Mouse (Mus musculus) hindbrain, embryonic 12.5 days (tissue): ENCODE data around the gene Dlx2. TPM values are rescaled to one million over a fixed set of nuclear protein-coding genes. Genes with fewer than 3 reads are reported as not detected.

ENCODE experiments used
- ATAC-seq: fragments of 200-750 bp; cut with Nextera tagmentation; 2 replicates; pipeline ENCODE4 v1.8.0; 2017; ENCODE audit warnings: moderate TSS enrichment; ENCODE audit not compliant: low FRiP score
- H3K27ac ChIP-seq: fragments of 300-500 bp; sonication (generic); 2 replicates; pipeline ENCODE4 v1.5.1; 2016; ENCODE audit warnings: mild to moderate bottlenecking
- H3K27me3 ChIP-seq: fragments of 300-500 bp; sonication (generic); 2 replicates; pipeline ENCODE4 v1.6.1; 2016; ENCODE audit warnings: mild to moderate bottlenecking
- H3K36me3 ChIP-seq: fragments of 300-500 bp; sonication (generic); 2 replicates; pipeline ENCODE4 v1.6.1; 2016; ENCODE audit warnings: mild to moderate bottlenecking
- H3K4me1 ChIP-seq: fragments of 300-500 bp; sonication (generic); 2 replicates; pipeline ENCODE4 v1.6.1; 2016
- H3K4me2 ChIP-seq: fragments of 300-500 bp; sonication (generic); replicated peaks from 2 replicates; pipeline ENCODE4 v1.6.1; 2016; ENCODE audit warnings: mild to moderate bottlenecking
- H3K4me3 ChIP-seq: fragments of 300-500 bp; sonication (generic); 2 replicates; pipeline ENCODE4 v1.5.1; 2016; ENCODE audit warnings: mild to moderate bottlenecking
- H3K9ac ChIP-seq: fragments of 300-500 bp; sonication (generic); 2 replicates; pipeline ENCODE4 v1.6.1; 2016; ENCODE audit warnings: mild to moderate bottlenecking, moderate library complexity
- H3K9me3 ChIP-seq: fragments of 300-500 bp; sonication (generic); replicated peaks from 2 replicates; pipeline ENCODE4 v1.6.1; 2016; ENCODE audit warnings: mild to moderate bottlenecking
- WGBS: fragments of 180-500 bp; shearing (Covaris S2); methylation state at CpG from one replicate; pipeline ENCODE4 v1.1.7; 2016; 5-methylcytosine and 5-hydroxymethylcytosine counted together
- polyA plus RNA-seq: library from polyadenylated mRNA; unstranded; fragments of >200 nt; fragmentation: Nextera tagmentation; extraction: Ambion mirVana; gene quantifications from 2 replicates; pipeline ENCODE4 v1.2.1, GENCODE M21; 2016

Gene Dlx2
- 4.7 and 5.3 TPM in 2 replicates for polyA plus RNA-seq

- WGBS = under 1% methylated on average over 37 of the region's 37 CpGs
- Histone ChIP-seq H3K4me1 (peaks cover 19% of the 10 kb centered on the region), H3K9ac (peak within 1 kb of the TSS; percentile 54), H3K4me2 (peak within 1 kb of the TSS; percentile 98), H3K9me3 (no peaks in the 10 kb centered on the region), H3K27ac (0 out of 2 replicates have a peak within 1 kb of the TSS, but pooled peaks have one; percentile 9), H3K36me3 (no peaks in the 10 kb centered on the region), H3K27me3 (peaks cover 90% of the 10 kb centered on the region), H3K4me3 (peak within 1 kb of the TSS; percentile 51)
- peak; percentile 77 for ATAC-seq
Measured at GRCm38 (mm10) chr2:71546640-71547071, at the start of gene Dlx2. Gene Dlx2, minus strand, starts transcription at chr2:71546754.

- no peaks in the 10 kb centered on the region for H3K9me3 ChIP-seq
- no peak overlapping the region for H3K9ac ChIP-seq
- no peaks in the 10 kb centered on the region for H3K36me3 ChIP-seq
- WGBS = 76% methylated on average over 7 of the region's 7 CpGs
- no peak overlapping the region for H3K4me2 ChIP-seq
- no peak for ATAC-seq
- H3K4me3 ChIP-seq = no peak overlapping the region
- 0 out of 2 replicates have a peak, but pooled peaks cover 4% of the 10 kb centered on the region for H3K4me1 ChIP-seq
- no peak overlapping the region; the same call in 1 of the 2 replicates for H3K27ac ChIP-seq
- H3K27me3 ChIP-seq = 0 out of 2 replicates have a peak, but pooled peaks cover 4% of the 10 kb centered on the region
Measured at GRCm38 (mm10) chr2:71594466-71594865, 47.9 kb upstream of the Dlx2 start.

- H3K27me3 ChIP-seq = no peaks in the 10 kb centered on the region
- H3K36me3 ChIP-seq = no peaks in the 10 kb centered on the region
- H3K4me3 ChIP-seq = no peak overlapping the region
- no peak overlapping the region for H3K27ac ChIP-seq
- H3K4me1 ChIP-seq = no peaks in the 10 kb centered on the region
- 93% methylated on average over 9 of the region's 9 CpGs for WGBS
- no peak overlapping the region for H3K4me2 ChIP-seq
- no peak overlapping the region for H3K9ac ChIP-seq
- H3K9me3 ChIP-seq = no peaks in the 10 kb centered on the region
- no peak for ATAC-seq
Measured at GRCm38 (mm10) chr2:71589114-71589513, 42.6 kb upstream of the Dlx2 start.

GRCm38 (mm10) chr2:71581488-71581887, 34.9 kb upstream of the Dlx2 start:
- Histone ChIP-seq H3K36me3 (no peaks in the 10 kb centered on the region), H3K4me2 (peak overlapping the region; percentile 86), H3K27me3 (peaks cover 8% of the 10 kb centered on the region; the same call in 1 of the 2 replicates), H3K9me3 (no peaks in the 10 kb centered on the region), H3K4me3 (peak overlapping the region; percentile 51), H3K27ac (no peak overlapping the region), H3K9ac (peak overlapping the region; percentile 64; the same call in 1 of the 2 replicates), H3K4me1 (0 out of 2 replicates have a peak, but pooled peaks cover 4% of the 10 kb centered on the region)
- 63% methylated on average over 5 of the region's 5 CpGs for WGBS
- ATAC-seq = no peak

- peaks cover 8% of the 10 kb centered on the region; the same call in 1 of the 2 replicates for H3K27me3 ChIP-seq
- ATAC-seq = peak; percentile 82
- no peaks in the 10 kb centered on the region for H3K36me3 ChIP-seq
- no peaks in the 10 kb centered on the region for H3K9me3 ChIP-seq
- H3K4me3 ChIP-seq = peak overlapping the region; percentile 51
- peak overlapping the region; percentile 64 for H3K9ac ChIP-seq
- 12% methylated on average over 50 of the region's 50 CpGs for WGBS
- peak overlapping the region; percentile 86 for H3K4me2 ChIP-seq
- H3K27ac ChIP-seq = no peak overlapping the region
- H3K4me1 ChIP-seq = 0 out of 2 replicates have a peak, but pooled peaks cover 4% of the 10 kb centered on the region
Measured at GRCm38 (mm10) chr2:71580632-71581466, 34.3 kb upstream of the Dlx2 start.

- Histone ChIP-seq H3K27ac (no peak overlapping the region), H3K27me3 (peaks cover 8% of the 10 kb centered on the region; the same call in 1 of the 2 replicates), H3K36me3 (no peaks in the 10 kb centered on the region), H3K4me1 (0 out of 2 replicates have a peak, but pooled peaks cover 4% of the 10 kb centered on the region), H3K4me2 (no peak overlapping the region), H3K9me3 (no peaks in the 10 kb centered on the region), H3K4me3 (no peak overlapping the region), H3K9ac (no peak overlapping the region)
- WGBS = 91% methylated on average over 2 of the region's 2 CpGs
- no peak for ATAC-seq
Measured at GRCm38 (mm10) chr2:71577059-71577458, 30.5 kb upstream of the Dlx2 start.

- no peaks in the 10 kb centered on the region for H3K4me1 ChIP-seq
- no peaks in the 10 kb centered on the region for H3K27me3 ChIP-seq
- no peak overlapping the region for H3K4me3 ChIP-seq
- H3K36me3 ChIP-seq = no peaks in the 10 kb centered on the region
- H3K27ac ChIP-seq = no peak overlapping the region
- no peak overlapping the region for H3K4me2 ChIP-seq
- H3K9ac ChIP-seq = no peak overlapping the region
- no peak for ATAC-seq
- WGBS = 69% methylated on average over 4 of the region's 4 CpGs
- H3K9me3 ChIP-seq = no peaks in the 10 kb centered on the region
Measured at GRCm38 (mm10) chr2:71573736-71574135, 27.2 kb upstream of the Dlx2 start.

GRCm38 (mm10) chr2:71566466-71566865, 19.9 kb upstream of the Dlx2 start:
- no peak overlapping the region for H3K4me2 ChIP-seq
- no peaks in the 10 kb centered on the region for H3K4me1 ChIP-seq
- no peak overlapping the region for H3K27ac ChIP-seq
- no peak overlapping the region for H3K4me3 ChIP-seq
- 84% methylated on average over 9 of the region's 9 CpGs for WGBS
- no peak overlapping the region for H3K9ac ChIP-seq
- H3K36me3 ChIP-seq = no peaks in the 10 kb centered on the region
- H3K27me3 ChIP-seq = no peaks in the 10 kb centered on the region
- no peaks in the 10 kb centered on the region for H3K9me3 ChIP-seq
- ATAC-seq = no peak

GRCm38 (mm10) chr2:71556071-71556470, 9.5 kb upstream of the Dlx2 start:
- Histone ChIP-seq H3K9ac (no peak overlapping the region), H3K4me2 (no peak overlapping the region), H3K4me1 (peaks cover 7% of the 10 kb centered on the region), H3K27me3 (peaks cover 30% of the 10 kb centered on the region), H3K9me3 (0 out of 2 replicates have a peak, but pooled peaks cover 5% of the 10 kb centered on the region), H3K36me3 (no peaks in the 10 kb centered on the region), H3K4me3 (no peak overlapping the region), H3K27ac (no peak overlapping the region)
- 62% methylated on average over 5 of the region's 5 CpGs for WGBS
- ATAC-seq = no peak

GRCm38 (mm10) chr2:71551704-71552103, 5.2 kb upstream of the Dlx2 start:
- H3K27ac ChIP-seq = no peak overlapping the region
- WGBS = 2% methylated on average over 18 of the region's 18 CpGs
- peaks cover 68% of the 10 kb centered on the region for H3K27me3 ChIP-seq
- H3K36me3 ChIP-seq = no peaks in the 10 kb centered on the region
- peaks cover 8% of the 10 kb centered on the region for H3K4me1 ChIP-seq
- no peaks in the 10 kb centered on the region for H3K9me3 ChIP-seq
- ATAC-seq = no peak
- H3K9ac ChIP-seq = no peak overlapping the region
- H3K4me3 ChIP-seq = no peak overlapping the region
- peak overlapping the region; percentile 17; the same call in 1 of the 2 replicates for H3K4me2 ChIP-seq

GRCm38 (mm10) chr2:71550330-71550729, 3.8 kb upstream of the Dlx2 start:
- 22% methylated on average over 3 of the region's 3 CpGs for WGBS
- H3K4me3 ChIP-seq = no peak overlapping the region
- no peak overlapping the region for H3K4me2 ChIP-seq
- H3K36me3 ChIP-seq = no peaks in the 10 kb centered on the region
- peaks cover 20% of the 10 kb centered on the region for H3K4me1 ChIP-seq
- no peak overlapping the region for H3K9ac ChIP-seq
- H3K27me3 ChIP-seq = peaks cover 82% of the 10 kb centered on the region
- no peaks in the 10 kb centered on the region for H3K9me3 ChIP-seq
- no peak overlapping the region for H3K27ac ChIP-seq
- ATAC-seq = no peak

GRCm38 (mm10) chr2:71547829-71548228, 1.3 kb upstream of the Dlx2 start:
- H3K9me3 ChIP-seq = no peaks in the 10 kb centered on the region
- peaks cover 22% of the 10 kb centered on the region for H3K4me1 ChIP-seq
- H3K36me3 ChIP-seq = no peaks in the 10 kb centered on the region
- WGBS = 0% methylated on average over 8 of the region's 8 CpGs
- H3K9ac ChIP-seq = no peak overlapping the region
- no peak overlapping the region for H3K27ac ChIP-seq
- no peak for ATAC-seq
- H3K27me3 ChIP-seq = peaks cover 90% of the 10 kb centered on the region
- H3K4me2 ChIP-seq = no peak overlapping the region
- no peak overlapping the region for H3K4me3 ChIP-seq
